Mouse (Mus musculus) lung, postnatal 4 days (tissue): ENCODE measurements around the gene Ugt1a2.
A peak's percentile ranks its signal among the peaks of the same experiment; 100 is the strongest.

Experiments used
- DNase-seq, 2 experiments: peaks; one replicate each; pipeline ENCODE4 v3.0.0; 2021

Ugt1a2 gene

DNA sequence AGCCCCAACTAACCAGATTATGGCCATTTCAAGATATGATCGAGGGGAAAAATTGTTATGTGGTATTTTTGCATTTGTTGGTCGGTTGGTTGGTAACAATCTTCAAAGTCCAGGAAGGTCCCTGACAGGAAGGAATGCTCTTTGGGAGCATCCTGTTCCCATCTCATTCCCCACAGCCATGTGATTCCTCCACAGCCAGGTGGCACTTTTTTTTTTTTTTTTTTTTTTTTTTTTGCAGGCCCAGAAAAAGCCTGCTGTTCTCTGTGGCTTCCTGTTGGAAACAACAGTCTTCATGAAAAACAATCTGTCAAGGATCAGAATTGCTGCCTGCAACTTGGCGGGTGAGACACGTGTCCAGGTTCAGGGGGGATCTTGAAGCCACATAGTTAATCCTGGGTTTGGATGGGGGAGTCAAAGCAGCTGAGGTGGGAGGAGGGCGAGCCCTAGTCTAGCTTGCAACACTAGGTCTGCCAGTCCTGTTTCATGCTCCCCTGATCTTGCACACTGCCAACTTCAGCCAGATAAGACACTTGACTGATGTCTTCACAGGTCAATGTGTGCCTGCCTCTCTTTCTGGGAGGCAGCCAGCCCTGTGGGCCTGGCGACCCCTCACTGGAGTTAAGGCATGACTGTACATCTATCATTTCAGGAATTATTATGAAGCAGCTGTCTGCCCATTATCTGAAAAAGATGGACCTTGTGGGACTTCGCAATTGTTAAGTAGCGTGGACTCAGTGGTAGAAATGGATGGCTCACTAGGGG lies 58.7 kb downstream of the Ugt1a2 start:
- DNase-seq = peak in 1 of 2 experiments; percentile 67

DNA sequence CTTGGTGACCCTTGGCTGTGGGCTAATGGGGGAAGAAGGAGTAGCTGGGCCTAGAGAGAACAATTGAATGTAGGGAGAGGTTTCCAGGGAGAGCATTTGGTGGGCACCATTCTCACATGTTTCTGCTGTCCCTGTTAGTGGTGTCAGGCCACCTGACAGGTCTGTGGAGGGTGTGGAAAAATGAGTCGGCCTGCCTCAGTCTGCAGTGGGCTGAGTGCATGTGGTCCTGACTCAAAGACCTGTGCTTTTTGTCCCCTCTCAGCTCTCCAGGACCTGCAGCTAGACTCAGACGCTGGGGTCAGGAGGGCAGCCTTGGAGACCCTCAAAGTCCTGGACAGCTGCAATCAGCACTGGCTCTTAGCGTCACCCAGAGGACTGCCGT lies 59.2 kb downstream of the Ugt1a2 start:
- peak in 1 of 2 experiments; percentile 53 for DNase-seq

DNA sequence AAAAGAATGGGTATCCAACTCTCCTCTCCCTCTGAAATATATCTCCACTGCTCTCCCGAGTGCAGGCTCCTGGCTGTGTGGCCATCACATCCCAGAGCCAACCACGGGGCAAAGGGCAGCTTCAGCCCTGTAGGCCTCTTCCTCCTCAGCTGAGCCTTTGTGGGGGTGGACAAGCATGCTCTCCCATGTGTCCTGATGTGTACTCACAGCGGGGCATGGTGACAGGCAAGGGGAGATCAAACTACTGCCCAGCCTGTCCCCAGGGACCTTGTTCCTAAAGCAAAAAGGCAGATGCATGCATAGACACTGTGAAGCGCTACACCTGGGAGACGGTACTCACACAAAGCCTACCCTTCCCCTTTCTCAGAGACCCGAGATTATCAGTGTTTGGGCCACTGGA lies 59.7 kb downstream of the Ugt1a2 start:
- DNase-seq = peak in 1 of 2 experiments; percentile 72

- peak in 1 of 2 experiments; percentile 30 for DNase-seq
Measured at GRCm38 (mm10) chr1:88260604-88261377, 60.4 kb downstream of the Ugt1a2 start.

- DNase-seq = peak in 1 of 2 experiments; percentile 37
Measured at GRCm38 (mm10) chr1:88261706-88262105, 61.3 kb downstream of the Ugt1a2 start.

GRCm38 (mm10) chr1:88262255-88262654 lies 61.9 kb downstream of the Ugt1a2 start:
- DNase-seq = peak in 1 of 2 experiments; percentile 60

DNA sequence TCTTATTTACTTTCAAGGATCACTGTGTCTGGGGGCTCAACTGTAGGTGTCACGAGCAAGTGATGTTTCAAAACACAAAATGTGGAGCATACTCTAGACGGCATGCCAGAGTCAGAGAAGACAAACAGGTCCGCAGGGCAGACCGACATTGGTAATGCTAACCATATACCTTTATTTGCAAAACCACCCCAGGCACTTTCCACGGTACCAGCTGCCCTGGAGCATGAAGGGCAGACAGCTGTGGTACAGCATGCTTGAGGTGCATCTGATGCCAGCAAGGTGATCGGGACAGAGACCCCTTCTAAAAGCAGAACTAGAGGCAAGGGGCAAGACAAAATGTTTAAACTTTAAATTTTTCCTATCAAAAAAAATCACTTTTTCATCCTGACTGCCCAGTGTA lies 62.6 kb downstream of the Ugt1a2 start:
- DNase-seq = peak in 1 of 2 experiments; percentile 32

DNA sequence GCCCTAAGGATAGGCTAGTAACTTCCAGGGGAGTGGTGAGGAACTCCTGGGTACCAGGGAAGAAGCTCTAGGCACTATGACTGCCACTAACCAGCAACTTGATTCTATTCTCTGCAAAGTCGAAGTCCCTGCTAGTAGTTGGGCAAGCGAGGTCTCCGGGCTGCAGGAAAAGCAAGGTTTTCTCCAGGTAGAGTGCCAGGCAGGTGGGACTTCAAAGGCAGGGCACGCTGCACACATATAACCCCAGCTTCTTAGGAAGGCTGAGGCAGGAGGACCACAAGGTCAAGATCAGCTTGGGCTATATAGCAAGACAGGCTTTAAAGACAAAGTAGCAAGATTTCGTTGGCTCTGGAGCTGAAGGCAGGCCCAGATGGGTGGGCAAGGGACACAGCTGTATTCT lies 63.4 kb downstream of the Ugt1a2 start:
- peak in 1 of 2 experiments; percentile 39 for DNase-seq

DNA sequence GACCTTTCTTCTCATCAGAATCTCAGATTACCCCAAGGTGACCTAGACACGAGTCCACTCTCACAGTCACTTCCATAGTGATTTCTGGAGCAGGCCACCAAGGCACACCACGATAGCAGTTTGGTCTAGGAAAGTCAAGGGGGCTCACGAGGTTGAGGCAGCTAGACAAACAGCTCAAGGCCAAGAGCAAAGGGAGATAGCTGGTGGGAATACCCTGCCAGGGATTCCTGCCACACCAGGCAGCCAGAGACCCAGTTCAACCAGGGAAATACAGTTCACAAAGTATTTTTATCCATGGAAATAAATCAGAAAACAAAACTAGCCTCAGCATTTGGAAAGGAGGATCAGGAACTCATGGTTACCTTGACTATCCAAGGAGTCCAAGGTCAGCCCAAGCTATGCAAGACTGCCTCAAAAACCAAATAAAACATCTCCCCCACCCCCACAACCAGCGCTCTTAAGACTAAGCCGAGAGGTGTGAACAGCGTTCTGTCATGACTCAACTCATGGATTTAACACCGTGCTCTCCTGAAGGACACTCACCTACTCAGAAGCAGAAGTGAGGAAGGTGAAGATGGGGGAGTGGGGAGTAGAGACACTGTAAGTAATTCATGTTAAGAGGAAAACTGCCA lies 64.0 kb downstream of the Ugt1a2 start:
- DNase-seq = peak in 1 of 2 experiments; percentile 25

DNA sequence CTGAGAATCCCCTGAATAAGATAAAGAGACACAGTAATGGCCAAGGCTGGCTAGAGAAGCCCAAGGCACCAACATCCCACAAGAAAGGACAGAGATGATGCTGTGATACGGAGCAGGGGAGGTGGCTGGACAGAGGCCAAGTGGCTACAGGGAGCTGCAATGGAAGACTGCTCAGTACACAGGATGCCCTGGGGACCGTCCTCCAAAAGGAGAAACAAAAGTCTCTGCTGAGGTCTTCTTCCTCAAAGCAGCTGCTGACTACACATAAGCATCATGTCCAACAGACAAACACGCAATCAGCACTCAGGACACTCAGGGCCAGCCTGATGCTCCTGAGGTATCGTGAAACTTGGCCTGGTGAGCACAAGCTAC lies 64.5 kb downstream of the Ugt1a2 start:
- DNase-seq = peak in 1 of 2 experiments; percentile 49

DNA sequence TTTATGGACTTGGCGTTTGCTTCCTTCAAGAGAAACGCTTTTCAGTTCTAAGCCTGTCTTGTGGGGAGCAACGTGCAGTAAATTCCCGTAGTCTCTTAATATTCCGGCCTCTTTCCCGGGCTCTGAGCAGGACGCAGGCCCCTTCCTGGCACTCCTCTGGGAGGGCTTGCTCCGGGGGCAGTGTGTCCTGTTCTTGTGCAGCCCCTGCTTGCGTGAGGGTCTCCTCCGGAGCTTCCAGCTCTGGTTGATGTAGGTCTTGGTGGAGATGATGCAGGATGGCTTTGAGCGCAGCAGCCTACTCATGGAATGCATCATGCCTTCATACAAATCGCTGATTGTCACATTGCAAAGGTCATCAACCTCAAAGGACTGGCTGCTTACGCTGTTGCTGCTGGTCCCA lies 65.7 kb downstream of the Ugt1a2 start:
- peak in 1 of 2 experiments; percentile 31 for DNase-seq

DNA sequence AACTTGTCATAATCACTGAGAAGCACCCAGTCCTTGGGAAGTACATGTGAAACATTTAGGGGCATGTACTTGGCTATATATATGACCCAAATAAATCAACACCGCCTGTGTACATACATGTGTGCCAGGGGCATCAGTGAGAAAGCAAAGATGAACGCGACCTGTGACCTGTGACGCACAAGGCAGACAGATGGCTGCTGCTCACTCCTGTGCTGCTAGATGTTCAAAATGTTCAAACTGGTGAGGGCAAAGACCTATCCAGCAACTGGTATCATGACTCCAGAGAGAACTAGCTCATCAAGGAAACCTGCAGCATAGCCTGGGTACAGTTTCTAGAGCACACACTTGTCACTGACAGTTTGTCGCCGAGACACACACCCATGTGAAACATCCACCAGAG lies 67.1 kb downstream of the Ugt1a2 start:
- DNase-seq = peak in 1 of 2 experiments; percentile 48

DNA sequence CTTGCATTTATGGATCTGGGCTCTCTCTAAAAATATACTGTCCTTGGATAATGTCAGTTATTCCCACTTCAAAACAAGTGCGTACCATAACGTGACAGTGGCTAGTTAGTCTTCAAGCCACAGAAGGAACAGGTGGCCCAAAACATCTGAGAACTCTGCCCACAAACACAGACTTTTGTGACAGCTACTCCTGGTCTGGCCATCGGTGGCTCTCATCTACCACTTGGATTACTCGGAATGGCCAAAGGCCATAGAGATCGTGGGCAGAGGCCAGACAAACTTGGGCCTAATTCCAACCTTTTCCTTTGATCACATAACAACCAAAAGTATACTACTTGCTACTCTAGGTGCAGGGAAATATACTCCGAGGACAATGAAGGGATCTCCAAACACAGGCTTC lies 67.7 kb downstream of the Ugt1a2 start:
- peak in 1 of 2 experiments; percentile 28 for DNase-seq
